Mouse (Mus musculus) ES-Bruce4 (cell line): ENCODE results near the gene Alox5.

Experiments
- CTCF ChIP-seq: IDR thresholded peaks from one replicate; pipeline ENCODE4 v1.8.1; 2011; ENCODE audit warnings: low read depth, low read length
- POLR2A ChIP-seq: IDR thresholded peaks from one replicate; pipeline ENCODE4 v1.8.1; 2011; ENCODE audit warnings: low read length; ENCODE audit not compliant: insufficient read depth

DNA sequence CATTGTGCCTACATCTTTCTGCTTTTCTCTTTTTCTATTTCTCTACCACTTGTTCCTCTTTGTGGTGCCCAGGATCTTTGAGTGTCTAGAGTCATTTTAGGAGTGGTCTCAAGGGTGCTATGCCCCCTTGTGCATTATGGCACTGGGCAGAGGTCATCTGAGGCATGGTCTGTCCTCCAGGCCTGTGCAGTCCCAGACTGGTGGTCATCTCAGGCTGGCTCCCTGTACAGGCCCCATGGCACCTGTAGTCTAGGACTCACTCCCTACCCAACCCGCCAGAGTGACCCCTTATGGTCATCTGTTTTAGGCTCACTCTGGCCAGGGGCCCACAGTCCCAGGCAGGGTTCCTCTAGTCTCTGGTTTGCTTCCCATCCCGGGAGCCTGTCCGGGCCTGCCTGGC lies 89.5 kb downstream of the Alox5 start:
- no peak for TF ChIP-seq POLR2A
- no peak for TF ChIP-seq CTCF
